Mouse (Mus musculus) kidney, postnatal 0 days (tissue): Measurements from ENCODE around the gene Iqcf4. TPM values are rescaled to one million over a fixed set of nuclear protein-coding genes. Genes with fewer than 3 reads are reported as not detected.
"Not testable (repeated sequence)": the region's sequence is repeated elsewhere in the genome, so short reads cannot be mapped to it uniquely, and the experiment has no call there.

Experiments
- ATAC-seq: fragments of 200-750 bp; cut with Nextera tagmentation; replicated peaks from 2 replicates; pipeline ENCODE4 v1.8.0; 2017; ENCODE audit warnings: low read depth, moderate number of reproducible peaks, moderate TSS enrichment, moderate library complexity; ENCODE audit not compliant: low FRiP score
- DNase-seq: peaks from one replicate; pipeline ENCODE4 v3.0.0-alpha.2; 2016; ENCODE audit warnings: low spot score
- H3K27ac ChIP-seq: fragments of 300-500 bp; sonication (generic); 2 replicates; pipeline ENCODE4 v1.5.1; 2014; ENCODE audit warnings: mild to moderate bottlenecking
- H3K27me3 ChIP-seq: fragments of 300-500 bp; sonication (generic); 2 replicates; pipeline ENCODE4 v1.6.1; 2014; ENCODE audit warnings: low read length, mixed read lengths; ENCODE audit not compliant: insufficient read depth
- H3K36me3 ChIP-seq: fragments of 300-500 bp; sonication (generic); 2 replicates; pipeline ENCODE4 v1.6.1; 2014; ENCODE audit warnings: low read length, mixed read lengths; ENCODE audit not compliant: insufficient read depth
- H3K4me1 ChIP-seq: fragments of 300-500 bp; sonication (generic); replicated peaks from 2 replicates; pipeline ENCODE4 v1.6.1; 2014; ENCODE audit warnings: antibody characterized with exemption, low read length, mixed read lengths; ENCODE audit not compliant: insufficient read depth
- H3K4me2 ChIP-seq: fragments of 300-500 bp; sonication (generic); 2 replicates; pipeline ENCODE4 v1.6.1; 2014; ENCODE audit warnings: mild to moderate bottlenecking, low read length, moderate library complexity, mixed read lengths
- H3K4me3 ChIP-seq: fragments of 300-500 bp; sonication (generic); replicated peaks from 2 replicates; pipeline ENCODE4 v1.5.1; 2014; ENCODE audit warnings: low read depth, low read length
- H3K9ac ChIP-seq: fragments of 300-500 bp; sonication (generic); 2 replicates; pipeline ENCODE4 v1.6.1; 2014; ENCODE audit warnings: low read depth, low read length
- H3K9me3 ChIP-seq: fragments of 300-500 bp; sonication (generic); replicated peaks from 2 replicates; pipeline ENCODE4 v1.6.1; 2016; ENCODE audit warnings: low read length, inconsistent platforms, mixed read lengths
- CTCF ChIP-seq: IDR thresholded peaks from 2 replicates; pipeline ENCODE4 v1.5.1; 2016; ENCODE audit warnings: antibody characterized with exemption, low read depth, mild to moderate bottlenecking, moderate library complexity
- WGBS: fragments of 180-500 bp; shearing (Covaris S2); extraction: QIAGEN DNeasy Blood & Tissue Kit; methylation state at CpG from one replicate; pipeline ENCODE4 v1.1.7; 2014; 5-methylcytosine and 5-hydroxymethylcytosine counted together
- polyA plus RNA-seq: library from polyadenylated mRNA; unstranded; fragments of >200 nt; fragmentation: Nextera tagmentation; extraction: Ambion mirVana; gene quantifications from 2 replicates; pipeline ENCODE4 v1.2.1, GENCODE M21; 2015

Gene Iqcf4
- polyA plus RNA-seq, 1 experiment from 2014 or later, result not detected

DNA sequence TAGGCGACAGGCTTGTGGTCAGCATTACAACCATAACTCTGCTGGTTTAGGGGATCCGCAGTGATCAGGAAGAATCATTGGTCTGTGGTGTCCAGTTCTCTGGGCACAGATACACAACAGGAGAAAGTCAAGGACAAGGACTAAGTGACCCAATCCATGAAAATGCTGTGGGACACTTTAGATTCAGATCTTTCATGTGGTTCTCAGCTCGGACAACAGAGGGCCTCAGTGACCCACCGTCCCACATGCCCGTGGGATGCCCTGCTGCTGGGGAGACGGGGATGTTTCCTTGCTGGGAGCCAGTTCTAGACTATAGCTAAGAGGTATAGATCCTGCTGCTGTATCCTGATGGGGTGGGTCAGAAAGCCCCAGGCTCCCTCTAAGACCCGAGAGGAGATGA lies 27.7 kb upstream of the Iqcf4 start:
- H3K9ac ChIP-seq, result no peak overlapping the region
- TF ChIP-seq CTCF, result peak; percentile 25; the same call in 1 of the 2 replicates
- H3K4me2 ChIP-seq, result no peak overlapping the region
- H3K36me3 ChIP-seq, result no peaks in the 10 kb centered on the region
- ATAC-seq (no peak), DNase-seq (no peak)
- no peaks in the 10 kb centered on the region for H3K9me3 ChIP-seq
- H3K4me3 ChIP-seq, result no peak overlapping the region
- no peaks in the 10 kb centered on the region for H3K4me1 ChIP-seq
- WGBS, result 44% methylated on average over 7 of the region's 7 CpGs
- no peaks in the 10 kb centered on the region for H3K27me3 ChIP-seq
- H3K27ac ChIP-seq, result no peak overlapping the region

DNA sequence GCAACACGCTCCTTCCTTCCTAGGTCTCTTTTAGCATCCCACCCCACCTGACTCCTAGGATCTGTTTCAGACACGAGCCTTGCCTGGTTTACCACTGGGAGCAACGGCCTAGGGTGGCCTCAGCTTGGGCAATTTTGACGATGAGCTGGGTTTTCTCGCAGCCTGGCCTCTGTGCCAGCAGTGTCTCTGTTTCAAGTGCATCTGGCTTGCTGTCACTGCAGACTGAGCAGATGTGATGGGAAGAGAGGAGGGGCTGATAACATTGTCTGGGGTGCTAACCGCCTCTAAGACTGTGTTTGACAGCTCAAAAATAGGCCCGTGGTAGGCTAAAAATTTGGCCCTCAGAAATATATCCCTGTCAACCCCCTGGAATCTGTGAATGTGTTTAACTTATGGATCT lies 25.0 kb upstream of the Iqcf4 start:
- no peaks in the 10 kb centered on the region for H3K9me3 ChIP-seq
- H3K27ac ChIP-seq, result no peak overlapping the region
- 62% methylated on average over 7 of the region's 7 CpGs for WGBS

DNA sequence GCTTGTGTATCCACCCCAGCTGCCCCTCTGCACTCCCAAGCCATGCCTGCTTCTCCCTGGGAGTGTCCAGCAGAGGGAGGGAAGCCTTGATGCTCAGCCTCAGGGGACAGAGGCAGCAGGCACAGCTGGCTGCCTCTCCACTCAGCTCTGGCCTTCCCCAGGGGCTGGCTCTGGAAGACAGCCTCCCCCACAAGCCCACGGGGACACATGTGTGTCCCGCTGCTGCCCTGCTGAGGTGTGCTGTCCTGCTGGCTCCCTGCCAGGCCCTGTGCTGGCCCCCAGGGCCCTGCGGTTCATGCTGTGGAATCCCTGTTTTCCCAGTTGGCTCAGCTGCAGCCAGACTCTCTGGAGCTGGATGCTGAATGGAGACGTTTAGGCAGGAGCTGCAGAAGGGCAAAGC lies 24.6 kb upstream of the Iqcf4 start:
- peak; percentile 52; the same call in 1 of the 2 replicates for ATAC-seq
- 5% methylated on average over 4 of the region's 4 CpGs for WGBS
- H3K4me3 ChIP-seq, H3K4me1 ChIP-seq, H3K9me3 ChIP-seq, H3K27me3 ChIP-seq, H3K27ac ChIP-seq, H3K4me2 ChIP-seq, DNase-seq, H3K36me3 ChIP-seq, H3K9ac ChIP-seq: not testable (repeated sequence)

More for the DNA sequence above, 25.0 kb upstream of the Iqcf4 start:
- Histone ChIP-seq H3K36me3 (no peaks in the 10 kb centered on the region), H3K9ac (no peak overlapping the region), H3K4me3 (no peak overlapping the region), H3K27me3 (no peaks in the 10 kb centered on the region), H3K4me1 (no peaks in the 10 kb centered on the region), H3K4me2 (no peak overlapping the region)
- no peak for TF ChIP-seq CTCF
- no peak for DNase-seq
- no peak for ATAC-seq

DNA sequence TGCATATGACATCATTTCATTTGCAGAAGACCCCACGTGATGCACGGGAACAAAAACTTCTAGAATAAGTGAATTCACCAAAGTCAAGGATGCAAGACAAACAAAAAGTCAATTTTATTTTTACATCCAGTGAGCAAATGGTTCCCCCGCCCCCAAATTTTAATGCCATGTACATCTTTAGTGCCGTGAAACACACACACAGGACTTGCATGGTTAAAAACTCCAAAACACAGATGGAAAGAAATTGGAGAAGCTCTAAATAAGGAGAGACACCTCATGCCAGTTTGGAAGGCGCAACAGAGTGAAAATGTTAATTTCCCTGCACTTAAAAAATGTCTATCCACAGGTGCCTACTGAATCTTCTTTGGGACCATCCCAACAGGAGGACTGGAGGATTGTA lies 21.4 kb upstream of the Iqcf4 start:
- no peak for ATAC-seq
- no peak for TF ChIP-seq CTCF
- WGBS, result 90% methylated on average over 5 of the region's 5 CpGs

DNA sequence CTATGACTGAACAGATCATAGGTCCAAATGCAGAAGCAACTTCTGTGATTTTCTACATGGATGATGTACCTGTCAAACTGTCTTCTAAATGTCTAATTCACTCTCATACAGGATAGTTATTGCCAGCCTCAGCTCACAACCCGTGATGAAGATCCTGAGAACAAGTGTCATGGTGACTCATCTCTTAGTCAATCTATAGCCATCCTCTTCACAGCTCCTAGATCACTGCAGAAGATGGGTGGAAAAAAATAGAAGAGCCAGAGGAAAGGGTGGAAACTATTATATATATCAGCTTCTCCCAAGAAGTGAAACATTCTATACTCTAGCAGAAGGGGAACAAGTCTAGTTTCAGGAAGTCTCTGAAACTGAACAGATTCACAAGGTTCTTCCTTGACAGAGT lies 11.8 kb upstream of the Iqcf4 start:
- Histone ChIP-seq H3K9ac (no peak overlapping the region), H3K27ac (no peak overlapping the region), H3K4me2 (no peak overlapping the region), H3K27me3 (no peaks in the 10 kb centered on the region), H3K9me3 (no peaks in the 10 kb centered on the region), H3K36me3 (no peaks in the 10 kb centered on the region), H3K4me3 (no peak overlapping the region), H3K4me1 (no peaks in the 10 kb centered on the region)
- 67% methylated on average over 1 of the region's 1 CpGs for WGBS
- DNase-seq (no peak), ATAC-seq (no peak)
- no peak for TF ChIP-seq CTCF

More for the DNA sequence above, 21.4 kb upstream of the Iqcf4 start:
- H3K9ac ChIP-seq, result no peak overlapping the region
- H3K4me3 ChIP-seq, result no peak overlapping the region
- H3K27me3 ChIP-seq, result no peaks in the 10 kb centered on the region
- H3K4me2 ChIP-seq, result no peak overlapping the region
- no peaks in the 10 kb centered on the region for H3K4me1 ChIP-seq
- no peak for DNase-seq
- H3K9me3 ChIP-seq, result no peaks in the 10 kb centered on the region
- H3K27ac ChIP-seq, result no peak overlapping the region
- H3K36me3 ChIP-seq, result no peaks in the 10 kb centered on the region

DNA sequence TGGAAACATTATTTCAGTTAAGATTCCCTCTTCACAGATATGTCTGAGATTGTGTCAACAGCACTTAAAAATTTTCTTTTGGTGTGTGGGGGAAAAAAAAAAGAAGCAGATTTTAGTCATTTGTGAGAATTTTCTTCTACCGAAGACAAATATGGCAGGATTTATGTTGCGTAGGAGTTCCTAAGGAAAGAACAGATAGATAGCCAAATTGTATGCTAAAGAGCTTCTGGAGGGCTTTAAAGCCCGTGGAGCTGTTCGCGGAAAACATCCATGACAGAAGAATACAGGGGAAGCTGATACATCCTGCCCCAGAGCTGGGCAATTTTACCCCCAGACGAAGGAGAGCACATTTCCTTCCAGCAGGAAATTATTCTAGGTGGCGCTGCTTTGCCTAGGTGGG lies 9.2 kb upstream of the Iqcf4 start:
- H3K36me3 ChIP-seq, result no peaks in the 10 kb centered on the region
- H3K4me1 ChIP-seq, result no peaks in the 10 kb centered on the region
- WGBS, result 76% methylated on average over 7 of the region's 7 CpGs
- no peak overlapping the region for H3K27ac ChIP-seq
- H3K27me3 ChIP-seq, result no peaks in the 10 kb centered on the region
- H3K9ac ChIP-seq, result no peak overlapping the region
- H3K4me3 ChIP-seq, result no peak overlapping the region
- H3K9me3 ChIP-seq, result no peaks in the 10 kb centered on the region
- no peak overlapping the region for H3K4me2 ChIP-seq
- DNase-seq, result no peak
- TF ChIP-seq CTCF, result no peak
- no peak for ATAC-seq

DNA sequence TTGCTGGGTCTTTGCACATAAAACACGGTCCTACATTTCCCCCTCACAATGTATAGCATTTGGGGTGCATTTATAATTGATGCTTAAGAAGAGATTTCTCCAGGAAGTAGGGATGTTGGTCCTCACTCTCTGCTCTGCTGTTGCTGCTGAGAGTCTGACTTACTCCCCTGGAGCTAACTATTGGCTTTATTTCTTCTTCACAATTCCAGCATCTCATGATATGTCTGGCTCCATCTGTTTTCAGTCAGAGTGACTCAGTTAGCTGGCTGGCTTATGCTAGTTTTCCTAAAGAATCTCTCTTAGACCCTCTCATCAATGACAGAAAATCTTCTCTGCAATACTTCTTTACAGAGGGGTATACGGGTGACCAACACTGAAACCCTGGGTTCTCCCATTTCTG lies 5.3 kb upstream of the Iqcf4 start:
- H3K27me3 ChIP-seq, result no peaks in the 10 kb centered on the region
- H3K9ac ChIP-seq, result no peak overlapping the region
- H3K4me3 ChIP-seq, result no peak overlapping the region
- WGBS, result 81% methylated on average over 2 of the region's 2 CpGs
- H3K4me2 ChIP-seq, result no peak overlapping the region
- H3K36me3 ChIP-seq, result no peaks in the 10 kb centered on the region
- no peak overlapping the region for H3K27ac ChIP-seq
- no peaks in the 10 kb centered on the region for H3K9me3 ChIP-seq
- no peak for TF ChIP-seq CTCF
- no peak for ATAC-seq
- no peak for DNase-seq
- H3K4me1 ChIP-seq, result no peaks in the 10 kb centered on the region
